Mouse (Mus musculus) bone marrow macrophage, adult 2 months (primary cell): ENCODE data around the gene Tenm4.

Source experiments
- CTCF ChIP-seq: IDR thresholded peaks from 2 replicates; pipeline ENCODE4 v1.5.1; 2012; ENCODE audit warnings: low read depth, mild to moderate bottlenecking, low read length, moderate library complexity
- POLR2A ChIP-seq: IDR thresholded peaks from 2 replicates; pipeline ENCODE4 v1.6.1; 2012; ENCODE audit warnings: mild to moderate bottlenecking, low read depth, low read length, borderline replicate concordance

DNA sequence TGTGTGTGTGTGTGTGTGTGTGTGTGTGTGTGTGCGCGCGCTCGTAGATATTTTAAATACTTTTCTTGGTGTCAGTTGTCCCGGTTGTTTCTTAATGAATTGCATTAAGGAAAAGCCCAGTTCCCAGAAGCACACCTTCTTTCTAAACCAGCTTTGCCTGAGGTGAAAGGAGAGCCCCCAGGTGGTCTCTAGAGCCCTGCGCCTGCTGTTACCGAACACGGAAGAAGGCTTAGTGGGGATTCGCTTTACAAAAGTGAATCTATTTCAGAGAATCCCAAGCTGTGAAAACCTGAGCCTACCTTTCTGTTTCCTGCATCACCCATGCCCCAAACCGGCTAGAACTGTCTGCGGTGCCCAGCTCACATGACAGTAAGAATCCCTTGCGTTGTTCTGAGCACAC lies 583.1 kb downstream of the Tenm4 start:
- TF ChIP-seq CTCF (no peak), POLR2A (no peak)
